Mouse (Mus musculus): ENCODE data around the gene Cd200r3.

Gene Cd200r3

DNA sequence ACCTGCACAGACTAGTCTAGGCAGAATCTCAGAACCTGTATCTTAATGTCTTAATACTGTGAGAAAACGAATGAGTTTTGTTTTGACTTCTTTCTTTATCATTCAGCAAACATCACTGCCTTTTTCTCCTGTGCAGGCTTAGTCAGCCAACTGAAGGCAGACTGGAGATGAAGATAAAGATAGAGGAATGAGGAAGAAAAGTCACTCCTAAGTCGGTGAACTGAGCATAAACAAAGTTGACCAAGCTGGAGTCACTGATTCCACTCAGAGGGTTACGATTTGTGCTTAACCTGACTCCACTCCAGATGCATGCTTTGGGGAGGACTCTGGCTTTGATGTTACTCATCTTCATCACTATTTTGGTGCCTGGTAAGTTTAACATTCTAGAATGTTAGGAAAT, at the start of gene Cd200r3:
Gene Cd200r3 (plus strand): TSS at position 211 of the 400 bp plus-strand sequence.
- no peak for DNase-seq (ENCODE audit: low read depth, low spot score)

DNA sequence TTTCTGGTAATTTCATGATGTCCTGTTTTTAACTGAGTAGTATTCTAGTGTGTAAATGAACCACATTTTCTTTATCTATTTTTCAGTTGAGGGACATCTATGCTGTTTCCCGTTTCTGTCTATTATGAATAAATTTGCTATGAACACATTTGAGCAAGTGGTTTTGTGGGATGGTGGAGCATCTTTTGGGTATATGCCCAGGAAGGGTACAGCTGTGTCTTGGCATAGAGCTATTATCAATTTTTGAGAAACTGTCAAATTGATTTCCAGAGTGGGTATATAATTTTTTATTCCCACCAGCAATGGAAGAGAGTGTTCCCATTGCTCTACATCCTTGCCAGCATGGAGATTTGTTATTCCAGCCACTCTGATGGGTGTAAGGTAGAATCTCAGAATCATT, 11.5 kb upstream of the Cd200r3 start:
- no peak for DNase-seq (ENCODE audit: low read depth, low spot score)

DNA sequence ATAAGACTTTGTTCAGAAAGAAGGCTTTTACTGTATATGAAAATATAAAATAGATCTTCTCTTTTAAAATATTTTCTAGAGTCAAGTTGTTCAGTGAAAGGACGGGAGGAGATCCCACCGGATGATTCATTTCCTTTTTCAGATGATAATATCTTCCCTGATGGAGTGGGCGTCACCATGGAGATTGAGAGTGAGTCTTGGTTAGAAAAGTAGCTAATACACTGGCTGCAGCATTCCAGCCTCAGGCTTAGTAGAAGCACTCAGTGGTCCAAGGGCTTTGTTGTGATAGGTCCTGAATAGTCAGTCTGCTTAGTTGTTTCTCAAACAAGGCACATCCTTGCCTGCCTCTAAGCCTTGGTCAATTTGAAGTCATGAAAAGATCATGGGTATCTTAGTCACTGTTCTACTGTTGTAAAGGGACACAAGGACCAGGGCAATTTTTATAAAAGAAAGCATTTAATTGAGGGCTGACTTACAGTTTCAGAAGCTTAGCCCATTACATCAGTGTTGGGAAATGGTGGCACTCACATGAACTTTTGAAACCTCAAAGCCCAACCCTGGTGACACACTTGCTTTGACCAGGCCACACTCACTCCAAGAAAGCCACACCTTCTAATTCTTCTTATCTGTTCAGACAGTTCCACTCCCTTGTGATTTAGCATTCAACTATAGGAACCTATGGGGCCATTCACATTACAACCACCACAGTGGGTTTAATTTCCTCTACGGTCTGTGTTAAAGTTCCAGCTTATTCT, 8.1 kb downstream of the Cd200r3 start:
- no peak for DNase-seq (ENCODE audit: low read depth, low spot score)

DNA sequence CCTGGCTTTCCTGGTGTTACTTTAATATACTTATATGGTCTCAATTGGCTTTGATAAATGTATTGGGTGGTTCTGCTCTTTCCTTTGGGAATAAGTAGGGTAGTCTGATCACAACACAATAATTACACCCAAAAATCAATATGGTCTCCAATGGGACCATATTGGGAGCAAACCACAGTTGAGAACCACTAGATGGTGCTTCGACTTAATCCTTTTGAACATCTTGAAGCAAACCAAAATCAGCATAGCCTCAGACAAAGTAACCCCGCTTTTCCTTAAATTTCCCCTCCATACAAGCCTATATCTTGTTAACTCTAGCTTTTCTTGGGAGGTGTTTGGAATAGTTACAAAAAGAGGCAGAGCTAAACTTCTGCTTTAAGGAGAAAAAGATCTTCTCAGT, 18.8 kb downstream of the Cd200r3 start:
- no peak for DNase-seq (ENCODE audit: low read depth, low spot score)

DNA sequence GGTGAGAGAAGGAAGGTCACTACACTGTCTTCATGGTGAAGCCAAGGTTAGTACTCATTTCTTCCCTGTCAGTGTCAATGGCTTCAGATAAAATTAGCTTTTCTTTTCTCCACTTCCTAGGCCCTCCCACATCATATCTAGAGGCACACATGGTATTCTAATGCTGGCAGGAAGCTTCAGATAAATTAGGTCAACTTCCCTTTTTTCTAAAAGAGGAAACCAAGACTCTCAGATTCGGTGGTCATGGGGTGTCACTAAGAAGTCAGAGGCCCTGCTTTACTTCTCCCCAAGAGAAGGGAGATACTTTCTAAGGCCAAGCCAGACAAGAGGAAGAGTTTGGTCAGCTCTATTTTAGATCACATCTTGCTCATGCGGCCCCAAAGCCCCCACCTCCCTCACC, 19.3 kb downstream of the Cd200r3 start:
- DNase-seq (ENCODE audit: low read depth, low spot score): no peak

DNA sequence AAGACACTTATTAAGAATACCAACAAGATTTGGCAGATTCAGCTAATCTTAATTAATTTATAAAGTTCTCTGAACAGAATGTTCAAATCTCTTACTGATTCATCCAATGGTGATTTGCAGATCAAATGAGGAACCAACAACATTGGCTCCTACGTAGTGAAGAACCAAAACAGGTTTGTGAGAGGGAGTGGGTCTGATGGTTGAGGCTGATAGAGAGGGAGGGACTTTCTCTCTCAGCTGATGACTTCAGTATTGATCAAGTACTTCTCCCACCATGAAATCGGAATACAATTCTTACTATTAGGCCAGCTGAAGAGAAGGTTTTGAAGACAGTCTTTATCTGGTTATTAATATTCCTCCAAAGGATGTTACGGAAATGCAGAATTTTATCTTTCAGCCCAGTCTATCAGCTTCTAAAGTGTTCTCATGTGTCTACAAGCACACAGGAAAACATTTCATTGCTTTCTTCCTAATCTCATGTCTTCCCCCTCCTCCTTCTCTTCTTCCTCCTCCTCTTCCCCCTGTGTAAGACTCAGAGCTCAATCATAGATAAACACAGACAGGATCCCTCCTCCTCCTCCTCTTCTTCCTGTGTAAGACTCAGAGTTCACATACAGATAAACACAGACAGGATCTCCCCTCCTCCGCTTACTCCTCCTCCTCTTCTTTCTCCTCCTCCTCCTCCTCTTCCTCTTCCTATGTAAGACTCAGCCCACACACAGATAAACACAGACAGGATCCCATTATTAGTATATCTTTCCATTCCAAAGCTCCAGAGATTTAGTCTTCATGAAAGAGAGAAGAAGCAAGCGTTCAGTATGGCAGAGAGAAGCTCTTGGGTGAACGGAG, 21.3 kb downstream of the Cd200r3 start:
- DNase-seq (ENCODE audit: low read depth, low spot score): no peak

DNA sequence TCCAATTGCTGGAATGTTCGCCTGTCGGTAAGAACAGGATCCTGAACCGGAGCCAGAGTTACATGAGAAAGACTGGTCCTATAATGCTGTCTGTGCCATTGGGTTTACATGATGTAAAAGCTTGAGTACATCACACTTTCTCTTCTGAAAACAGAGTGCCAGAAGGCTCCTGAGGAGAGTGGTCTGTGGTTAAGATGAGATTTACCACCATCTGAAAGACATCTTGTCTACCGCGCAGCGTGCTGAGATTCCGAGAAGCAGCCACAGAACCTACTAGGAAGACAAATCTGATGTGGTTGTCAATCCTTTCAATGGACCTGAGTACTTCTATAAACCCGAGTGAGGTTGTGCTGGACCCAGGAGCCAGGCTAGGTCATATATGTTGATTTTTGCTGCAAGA, 21.9 kb downstream of the Cd200r3 start:
- no peak for DNase-seq (ENCODE audit: low read depth, low spot score)

DNA sequence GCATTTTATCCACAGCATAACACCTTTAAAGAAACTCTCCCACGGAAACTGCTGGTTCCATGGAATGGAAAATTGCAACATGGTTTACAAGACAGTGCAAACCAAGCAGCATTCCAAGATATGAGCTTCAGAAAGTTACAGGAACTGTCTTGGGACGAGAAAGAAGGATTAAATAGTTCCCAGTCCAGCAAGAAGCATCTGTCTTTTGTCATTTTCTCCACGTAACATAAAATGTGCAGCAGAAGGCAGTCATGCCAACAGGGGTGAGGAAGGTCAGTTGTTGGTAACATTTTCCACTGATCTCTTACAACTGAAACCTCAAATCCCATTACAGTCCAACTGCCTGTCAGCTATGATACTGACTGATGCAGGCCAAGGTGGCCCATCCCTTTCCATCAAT, 22.4 kb downstream of the Cd200r3 start:
- no peak for DNase-seq (ENCODE audit: low read depth, low spot score)

DNA sequence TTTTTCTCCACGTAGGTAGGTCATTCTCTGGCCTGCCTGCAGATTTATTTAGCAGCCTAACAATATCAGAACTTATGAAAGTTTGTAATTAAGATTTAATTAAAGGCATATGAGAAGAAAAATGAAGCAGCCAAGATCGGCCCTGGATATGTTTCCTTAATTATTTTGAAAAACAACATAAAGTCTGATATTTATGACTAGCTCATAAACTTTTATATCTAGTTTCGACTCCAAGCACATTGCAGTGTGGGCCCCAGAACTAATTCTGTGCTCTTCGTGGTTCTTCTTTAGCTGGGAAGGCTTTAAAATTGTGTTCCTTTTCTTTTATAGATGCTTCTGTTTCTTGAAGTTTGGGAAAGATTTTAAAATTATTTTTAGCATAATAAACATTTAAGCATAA, 23.4 kb downstream of the Cd200r3 start:
- DNase-seq (ENCODE audit: low read depth, low spot score): no peak

DNA sequence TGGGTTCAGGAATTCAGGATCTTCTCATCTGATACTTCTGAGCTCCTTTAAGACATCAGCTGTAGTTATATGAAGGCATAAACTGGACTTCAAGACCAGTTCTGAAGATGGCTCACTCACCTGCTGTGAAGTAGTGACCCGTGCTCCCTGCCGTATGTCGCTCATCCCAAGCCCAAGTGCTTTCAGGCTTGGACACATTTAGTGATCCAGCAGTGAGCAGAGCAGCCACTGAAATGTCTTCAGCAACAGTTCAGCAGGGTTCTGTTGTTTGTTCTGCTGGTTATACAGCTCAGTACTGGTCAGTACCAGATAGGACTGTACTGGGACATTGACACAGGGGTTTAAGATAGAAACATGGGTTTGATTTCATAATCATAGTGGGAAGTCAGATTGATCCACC, 24.6 kb downstream of the Cd200r3 start:
- no peak for DNase-seq (ENCODE audit: low read depth, low spot score)

DNA sequence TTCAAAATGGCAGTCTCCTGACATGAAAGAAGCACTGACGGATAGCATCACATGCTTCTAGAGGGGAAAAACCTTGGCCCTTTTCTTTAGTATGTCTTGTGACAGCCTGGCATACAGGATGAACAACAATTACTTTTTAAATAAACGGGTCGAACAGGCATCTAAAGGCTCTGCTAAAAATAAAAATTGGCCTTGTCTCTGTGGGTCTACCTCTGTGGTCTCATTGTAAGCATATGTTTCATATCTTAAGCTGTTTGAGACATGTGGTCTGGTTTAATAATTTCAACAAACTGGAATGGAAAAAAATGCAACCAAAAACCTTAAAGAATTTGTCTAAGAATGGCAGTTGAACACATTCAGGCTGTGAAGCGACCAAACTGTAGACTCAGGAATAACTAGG, 27.4 kb downstream of the Cd200r3 start:
- no peak for DNase-seq (ENCODE audit: low read depth, low spot score)

DNA sequence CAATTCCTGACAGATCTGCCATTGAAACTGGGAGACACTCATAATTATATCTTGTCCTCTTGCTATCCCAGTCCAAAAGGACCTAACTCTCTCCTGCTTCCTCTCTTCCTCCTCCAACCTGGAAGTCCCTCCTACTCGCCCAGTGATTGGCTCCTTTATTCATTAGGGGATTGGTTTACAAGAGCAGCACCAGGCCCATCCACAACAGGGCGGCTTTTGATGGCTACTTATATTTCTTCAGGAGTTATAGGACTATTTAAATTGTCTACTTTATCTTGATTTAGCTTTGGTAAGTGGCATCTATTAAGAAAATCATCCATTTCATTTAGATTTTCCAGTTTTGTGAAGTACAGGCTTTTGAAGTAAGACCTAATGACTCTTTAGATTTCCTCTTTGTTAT, 30.6 kb downstream of the Cd200r3 start:
- no peak for DNase-seq (ENCODE audit: low read depth, low spot score)

DNA sequence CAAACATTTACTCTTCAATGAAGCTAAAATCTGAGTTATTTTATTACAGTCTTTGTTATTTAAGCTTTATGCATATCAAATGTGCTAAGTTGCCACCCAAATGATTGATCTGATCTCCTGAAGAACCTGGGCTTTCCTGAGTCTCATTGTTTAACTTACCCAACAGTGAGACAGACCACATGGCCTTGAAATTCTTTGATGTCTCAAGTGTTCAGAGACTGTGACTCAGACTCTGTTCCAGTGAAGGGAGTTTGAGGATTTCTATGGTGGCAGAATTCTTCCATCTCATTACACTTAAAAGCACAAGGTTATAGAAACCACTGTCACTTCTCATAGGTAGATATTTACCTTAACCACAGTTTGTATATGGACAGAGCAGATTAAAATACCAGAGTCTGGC, 32.6 kb downstream of the Cd200r3 start:
- DNase-seq (ENCODE audit: low read depth, low spot score): no peak

DNA sequence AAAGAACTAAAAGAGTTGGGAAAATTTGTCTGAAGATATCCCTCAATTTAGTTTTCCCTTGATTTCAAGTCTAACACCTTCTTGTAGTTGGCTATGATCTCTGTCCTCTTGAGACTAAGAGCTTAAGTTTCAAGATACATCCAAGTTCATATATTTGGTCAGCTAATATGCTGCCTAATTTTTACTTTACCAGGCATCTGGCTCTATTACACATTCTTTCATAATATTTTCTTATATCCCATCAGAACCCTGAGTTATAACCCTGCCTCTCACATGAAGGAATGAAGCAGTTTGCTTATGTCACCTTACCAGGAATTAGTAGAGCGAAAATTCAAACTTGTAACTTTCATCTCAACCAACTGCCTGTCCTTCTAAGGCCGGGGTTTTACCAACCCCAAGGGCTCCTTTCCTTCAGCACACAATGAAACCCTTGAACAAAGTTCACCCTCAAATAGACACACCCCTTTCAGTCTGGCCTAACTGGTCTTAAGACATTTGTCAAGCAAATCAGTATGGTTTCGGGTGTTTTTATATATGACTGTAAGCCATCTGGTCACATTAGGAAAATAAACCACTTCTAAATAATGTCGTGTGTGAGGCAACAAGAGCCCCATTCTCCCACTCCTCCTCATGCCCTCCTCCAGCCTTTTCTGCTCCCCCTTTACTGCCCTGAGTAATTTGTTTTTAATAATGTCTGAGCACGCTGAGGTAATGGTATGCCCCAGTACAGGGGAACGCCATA, 33.6 kb downstream of the Cd200r3 start:
- DNase-seq (ENCODE audit: low read depth, low spot score): no peak

DNA sequence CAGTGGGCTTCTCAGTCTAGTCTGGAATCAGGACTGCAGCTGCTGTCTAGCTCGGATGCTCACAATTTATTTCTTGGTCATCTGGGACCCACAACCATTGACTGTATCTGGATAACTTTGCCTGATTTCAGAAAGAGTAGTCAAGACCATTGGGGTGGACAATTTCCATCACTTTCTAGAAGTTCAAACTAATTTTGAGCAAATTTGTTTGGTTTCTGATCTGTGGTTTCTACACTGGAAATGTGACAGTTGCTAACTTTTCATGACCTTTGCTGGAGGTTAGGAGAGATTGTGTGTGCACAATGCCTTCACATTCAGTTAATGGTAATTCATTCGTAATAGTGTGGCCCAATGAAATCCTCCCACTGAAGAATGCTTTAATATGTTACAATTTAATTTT, 34.7 kb downstream of the Cd200r3 start:
- no peak for DNase-seq (ENCODE audit: low read depth, low spot score)

DNA sequence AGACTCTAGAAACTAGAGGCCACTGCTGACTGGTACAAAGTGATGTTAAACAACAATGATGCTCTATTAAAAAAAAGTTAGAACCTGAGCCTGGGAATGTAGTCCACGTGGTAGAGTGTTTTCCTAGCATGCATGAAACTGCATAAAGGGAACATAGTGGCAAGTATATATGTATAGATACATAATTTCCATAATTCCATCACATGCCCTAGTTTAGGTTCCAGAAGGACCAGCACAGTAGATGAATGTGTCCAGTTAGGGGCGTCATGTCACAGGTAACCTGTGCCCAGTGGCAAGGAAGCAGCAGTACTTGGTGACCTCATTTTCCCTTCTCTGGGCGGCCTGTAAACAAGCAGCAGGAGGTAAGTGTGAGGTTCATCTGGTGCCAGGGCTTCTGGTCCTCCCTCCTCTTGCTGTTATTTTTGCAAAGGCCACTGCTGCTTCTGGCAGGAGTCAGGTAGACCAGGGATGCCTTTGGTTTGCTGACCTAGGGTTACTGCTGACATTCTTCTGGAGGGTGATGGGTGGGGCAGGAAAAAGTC, 35.9 kb downstream of the Cd200r3 start:
- no peak for DNase-seq (ENCODE audit: low read depth, low spot score)

DNA sequence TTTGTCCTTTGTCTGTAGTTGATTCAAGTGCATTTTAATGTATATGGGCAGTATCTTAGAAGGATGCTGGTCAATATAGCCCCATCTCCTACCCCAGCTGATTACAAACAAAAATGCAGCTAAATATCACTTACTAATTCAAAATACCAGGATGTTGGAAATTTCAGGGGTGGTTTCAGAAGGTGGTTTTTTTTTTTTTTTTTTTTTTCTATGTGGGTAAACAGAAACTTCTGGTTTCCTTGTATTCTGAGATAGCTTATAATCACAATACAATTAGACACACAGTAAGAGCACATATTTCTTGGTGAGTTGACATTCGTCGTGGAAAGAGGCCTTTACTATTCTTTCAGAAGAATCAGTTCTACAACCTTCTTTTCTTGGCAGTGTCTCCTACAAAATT, 39.5 kb downstream of the Cd200r3 start:
- no peak for DNase-seq (ENCODE audit: low read depth, low spot score)

DNA sequence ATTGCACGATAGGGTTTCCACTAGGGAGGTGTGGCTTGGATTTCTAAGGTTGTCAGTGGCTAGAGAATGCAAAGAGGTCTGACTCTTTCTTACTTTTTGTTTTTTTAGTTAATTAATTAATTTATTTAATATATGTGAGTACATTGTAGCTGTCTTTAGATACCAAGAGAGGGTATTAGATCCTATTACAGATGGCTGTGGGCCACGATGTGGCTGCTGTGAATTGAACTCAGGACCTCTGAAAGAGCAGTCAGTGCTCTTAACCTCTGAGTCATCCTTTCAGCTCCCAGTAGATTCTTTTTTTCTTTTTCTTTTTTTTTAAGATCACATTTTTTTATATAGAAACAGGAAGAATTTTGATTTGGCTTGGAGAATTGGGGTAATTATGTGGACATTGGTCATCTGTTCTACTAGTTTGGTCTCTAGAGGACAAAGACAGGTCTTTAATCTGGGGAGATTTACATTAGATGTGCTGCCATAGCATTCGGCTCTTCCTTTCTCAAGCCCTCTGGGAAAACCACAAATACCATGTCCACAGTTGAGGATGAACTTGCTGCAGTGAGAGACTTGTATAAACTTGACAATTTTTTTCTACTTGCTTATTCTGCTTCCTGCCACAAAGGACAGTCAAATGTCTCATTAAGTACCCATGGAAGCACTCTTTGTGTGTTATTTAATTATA, 40.0 kb downstream of the Cd200r3 start:
- no peak for DNase-seq (ENCODE audit: low read depth, low spot score)

DNA sequence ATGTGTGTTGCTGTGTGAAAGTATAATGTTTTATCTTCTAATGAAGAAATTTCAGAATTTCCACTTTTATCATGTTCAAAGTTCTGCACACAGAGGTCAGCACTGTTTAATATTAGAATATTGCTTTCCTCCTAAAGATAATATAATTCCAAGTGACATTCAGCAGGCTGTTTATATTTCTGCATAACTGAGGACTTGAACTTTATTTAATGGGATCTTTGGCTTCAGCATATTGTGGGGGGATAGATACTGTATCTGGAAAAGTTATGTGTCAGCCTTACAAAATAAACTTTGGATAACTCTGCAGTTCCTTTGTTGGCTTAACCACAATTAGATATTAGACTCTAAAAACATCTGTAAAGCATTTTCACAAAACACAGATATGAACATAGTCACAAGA, 40.6 kb downstream of the Cd200r3 start:
- DNase-seq (ENCODE audit: low read depth, low spot score): no peak

DNA sequence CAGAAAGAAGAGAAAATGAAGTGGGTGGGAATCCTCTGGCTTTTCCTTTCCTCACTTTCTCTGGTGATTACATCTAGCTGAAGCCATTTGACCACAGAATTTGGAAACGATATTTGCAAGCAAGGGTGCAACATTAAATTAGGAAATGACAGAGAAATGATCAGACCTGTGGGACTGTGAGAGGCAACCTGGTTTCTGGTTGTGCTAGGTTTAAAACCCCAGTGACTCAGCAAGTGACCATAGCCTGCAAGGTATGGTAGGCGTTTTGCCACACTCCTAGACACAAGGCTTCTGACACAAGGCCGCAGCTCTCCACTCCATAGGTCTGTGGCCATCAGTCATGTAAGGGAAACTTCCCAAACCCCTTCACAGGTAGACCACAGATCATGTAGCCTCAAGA, 41.4 kb downstream of the Cd200r3 start:
- DNase-seq (ENCODE audit: low read depth, low spot score): no peak

DNA sequence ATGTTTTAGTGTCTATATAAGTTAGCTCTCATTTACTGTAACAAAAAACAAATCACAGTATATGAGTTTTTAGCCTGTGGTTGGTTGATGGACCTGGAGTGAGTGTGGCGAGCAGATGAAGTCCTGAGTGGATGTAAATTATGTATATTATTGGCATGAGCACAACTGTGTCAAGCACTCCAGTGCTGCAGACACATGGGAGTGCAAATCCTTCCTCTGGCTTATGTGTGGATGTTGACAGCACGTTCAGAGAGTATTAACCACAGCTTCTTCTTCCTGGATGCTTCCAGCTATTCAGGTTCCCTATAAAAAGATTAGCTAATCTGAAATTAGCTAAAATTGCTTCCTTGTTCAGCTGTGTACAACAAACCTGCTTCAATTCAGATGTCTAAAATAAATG, 42.6 kb downstream of the Cd200r3 start:
- DNase-seq (ENCODE audit: low read depth, low spot score): no peak
